Mouse (Mus musculus): ENCODE results near the gene Atp5d. TPM values are rescaled to one million over a fixed set of nuclear protein-coding genes. Genes with fewer than 3 reads are reported as not detected.

Gene Atp5d
- polyA plus RNA-seq, 1 experiment from 2014 or later, result 536 TPM

- no peak overlapping the region for H3K4me3 ChIP-seq (replicated peaks; ENCODE audit: low read length)
- H3K4me1 ChIP-seq (ENCODE audit: control insufficient read depth, insufficient read depth, low read length), result peaks cover 86% of the 10 kb centered on the region
- H3K36me3 ChIP-seq (ENCODE audit: control insufficient read depth, insufficient read depth, low read length), result peaks cover 32% of the 10 kb centered on the region
- 7% methylated on average over 18 of the region's 18 CpGs for WGBS
- H3K9me3 ChIP-seq (replicated peaks; ENCODE audit: control insufficient read depth, low read length), result no peaks in the 10 kb centered on the region
- no peak for ATAC-seq (ENCODE audit: insufficient read depth, low FRiP score)
- H3K9ac ChIP-seq (ENCODE audit: low read length), result peak overlapping the region; percentile 56
- H3K27ac ChIP-seq (ENCODE audit: low read length), result peak overlapping the region; percentile 91
- H3K27me3 ChIP-seq (ENCODE audit: control insufficient read depth, insufficient read depth, low read length), result no peaks in the 10 kb centered on the region
- peak overlapping the region; percentile 3; the same call in 1 of the 2 replicates for H3K4me2 ChIP-seq (ENCODE audit: low read depth, low read length)
These were observed 20.0 kb downstream of the Atp5d start for GRCm38 (mm10) chr10:80158307-80158986.

GRCm38 (mm10) chr10:80159021-80159560 lies 20.7 kb downstream of the Atp5d start:
- H3K9ac ChIP-seq (ENCODE audit: low read length), result peak overlapping the region; percentile 56
- H3K4me1 ChIP-seq (ENCODE audit: control insufficient read depth, insufficient read depth, low read length), result peaks cover 85% of the 10 kb centered on the region
- H3K4me2 ChIP-seq (ENCODE audit: low read depth, low read length), result peak overlapping the region; percentile 88

DNA sequence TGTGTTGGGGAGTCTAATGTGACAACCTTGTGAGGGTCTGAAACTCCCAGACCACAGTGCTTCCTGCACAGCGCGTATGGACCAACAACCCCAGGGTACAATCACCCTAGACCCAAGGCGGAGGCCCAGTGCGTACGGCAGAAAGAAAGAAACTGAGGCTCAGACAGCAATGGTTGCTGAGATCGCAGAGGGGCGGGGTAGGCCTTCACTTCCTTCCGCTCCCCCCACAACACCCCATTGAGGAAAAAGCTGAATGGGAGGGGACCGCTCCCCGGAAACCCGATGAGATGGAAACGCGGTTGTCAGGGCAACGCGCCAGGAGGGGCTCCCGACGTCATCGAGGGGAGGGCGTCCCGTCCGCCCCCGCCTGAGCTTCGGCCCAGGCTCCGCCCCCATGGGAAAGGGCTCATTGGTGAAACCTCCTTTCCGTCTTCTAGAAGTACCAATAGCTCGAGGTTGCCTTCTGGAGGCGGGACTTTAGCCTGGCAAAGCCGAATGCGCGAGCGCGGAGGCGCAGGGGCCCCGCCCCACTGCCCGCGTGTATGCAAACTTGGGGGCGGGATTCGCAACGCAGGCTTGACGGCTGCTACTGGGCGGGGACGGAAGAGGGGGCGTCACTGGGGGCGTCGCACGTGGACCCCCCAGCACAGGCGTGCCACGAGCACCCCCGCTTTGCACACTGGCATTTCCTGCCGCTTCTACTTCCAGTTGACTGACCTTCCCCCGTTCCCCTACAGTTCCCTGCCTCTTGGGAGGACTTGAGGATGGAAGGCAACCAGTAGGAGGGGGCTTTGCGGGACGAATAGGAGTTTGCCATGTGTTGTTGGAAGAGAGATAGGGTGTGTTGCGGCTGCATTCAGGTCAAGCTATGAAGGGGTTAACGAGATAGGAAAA lies 21.4 kb downstream of the Atp5d start:
- no peaks in the 10 kb centered on the region for H3K9me3 ChIP-seq (replicated peaks; ENCODE audit: control insufficient read depth, low read length)
- ATAC-seq (ENCODE audit: insufficient read depth, low FRiP score), result peak; percentile 88
- H3K9ac ChIP-seq (ENCODE audit: low read length), result peak overlapping the region; percentile 71
- peaks cover 86% of the 10 kb centered on the region for H3K4me1 ChIP-seq (ENCODE audit: control insufficient read depth, insufficient read depth, low read length)
- peak overlapping the region; percentile 50 for H3K4me3 ChIP-seq (replicated peaks; ENCODE audit: low read length)
- H3K36me3 ChIP-seq (ENCODE audit: control insufficient read depth, insufficient read depth, low read length), result peaks cover 19% of the 10 kb centered on the region
- H3K27me3 ChIP-seq (ENCODE audit: control insufficient read depth, insufficient read depth, low read length), result no peaks in the 10 kb centered on the region
- H3K27ac ChIP-seq (ENCODE audit: low read length), result peak overlapping the region; percentile 99
- H3K4me2 ChIP-seq (ENCODE audit: low read depth, low read length), result peak overlapping the region; percentile 88
- under 1% methylated on average over 55 of the region's 55 CpGs for WGBS

More at GRCm38 (mm10) chr10:80159021-80159560, 20.7 kb downstream of the Atp5d start:
- peak; percentile 0; the same call in 1 of the 2 replicates for ATAC-seq (ENCODE audit: insufficient read depth, low FRiP score)
- H3K4me3 ChIP-seq (replicated peaks; ENCODE audit: low read length), result peak overlapping the region; percentile 50
- WGBS, result 10% methylated on average over 12 of the region's 12 CpGs
- H3K27me3 ChIP-seq (ENCODE audit: control insufficient read depth, insufficient read depth, low read length), result no peaks in the 10 kb centered on the region
- H3K9me3 ChIP-seq (replicated peaks; ENCODE audit: control insufficient read depth, low read length), result no peaks in the 10 kb centered on the region
- peak overlapping the region; percentile 91 for H3K27ac ChIP-seq (ENCODE audit: low read length)
- H3K36me3 ChIP-seq (ENCODE audit: control insufficient read depth, insufficient read depth, low read length), result peaks cover 26% of the 10 kb centered on the region

DNA sequence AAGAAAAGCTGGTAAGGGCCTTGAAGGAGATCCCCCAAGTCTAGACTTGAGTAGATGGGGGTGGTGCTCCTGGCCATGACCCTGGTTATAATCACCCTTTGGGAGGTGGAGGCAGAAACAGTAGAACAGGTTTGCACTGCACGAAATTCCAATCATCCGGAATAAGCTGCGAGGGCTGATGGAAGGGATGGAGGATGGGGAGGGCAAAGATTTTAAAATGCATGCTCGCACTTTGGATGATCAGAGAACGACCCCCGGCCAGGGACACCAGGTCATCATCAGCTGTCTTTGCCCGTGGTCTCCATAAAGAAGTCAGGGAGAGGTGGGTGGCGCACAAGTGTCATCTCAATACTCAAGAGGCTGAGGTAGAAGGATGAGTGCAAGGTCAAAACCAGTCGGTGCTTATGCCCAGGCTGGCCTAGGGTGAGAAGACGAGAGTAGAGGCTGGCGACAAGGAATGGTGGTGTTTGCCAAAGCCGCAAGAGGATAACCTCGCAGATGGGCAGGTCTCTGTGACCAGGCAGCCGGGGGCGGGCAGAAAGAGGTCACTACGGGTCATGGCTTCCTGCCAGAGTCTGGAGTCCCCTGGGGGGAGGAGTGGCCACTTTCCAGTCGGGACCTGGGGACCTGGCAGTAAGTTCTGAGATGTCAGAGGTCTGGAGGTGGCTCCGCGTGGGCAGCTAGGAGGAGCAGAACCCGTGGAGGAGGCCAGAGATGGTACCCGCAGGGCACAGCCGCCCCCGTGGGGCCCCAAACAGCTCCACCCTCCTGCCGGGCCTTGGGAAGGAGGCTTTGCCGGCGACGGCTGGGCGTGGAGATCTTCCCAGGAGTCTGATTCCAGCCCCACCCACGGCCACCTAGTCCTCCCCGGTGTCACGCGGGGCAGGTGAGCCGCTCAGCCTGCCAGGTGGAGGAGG lies 22.3 kb downstream of the Atp5d start:
- Histone ChIP-seq H3K27me3 (ENCODE audit: control insufficient read depth, insufficient read depth, low read length) (no peaks in the 10 kb centered on the region), H3K4me3 (replicated peaks; ENCODE audit: low read length) (peak overlapping the region; percentile 50), H3K4me2 (ENCODE audit: low read depth, low read length) (peak overlapping the region; percentile 88), H3K27ac (ENCODE audit: low read length) (peak overlapping the region; percentile 99), H3K4me1 (ENCODE audit: control insufficient read depth, insufficient read depth, low read length) (peaks cover 86% of the 10 kb centered on the region), H3K36me3 (ENCODE audit: control insufficient read depth, insufficient read depth, low read length) (peaks cover 12% of the 10 kb centered on the region), H3K9ac (ENCODE audit: low read length) (peak overlapping the region; percentile 71), H3K9me3 (replicated peaks; ENCODE audit: control insufficient read depth, low read length) (no peaks in the 10 kb centered on the region)
- 1% methylated on average over 33 of the region's 33 CpGs for WGBS
- peak; percentile 12; the same call in 1 of the 2 replicates for ATAC-seq (ENCODE audit: insufficient read depth, low FRiP score)

GRCm38 (mm10) chr10:80161522-80162242 lies 23.2 kb downstream of the Atp5d start:
- WGBS, result 13% methylated on average over 7 of the region's 7 CpGs

GRCm38 (mm10) chr10:80162243-80162608 lies 23.8 kb downstream of the Atp5d start:
- Histone ChIP-seq H3K4me1 (ENCODE audit: control insufficient read depth, insufficient read depth, low read length) (peaks cover 84% of the 10 kb centered on the region), H3K36me3 (ENCODE audit: control insufficient read depth, insufficient read depth, low read length) (no peaks in the 10 kb centered on the region), H3K9ac (ENCODE audit: low read length) (no peak overlapping the region; the same call in none of the 2 replicates), H3K9me3 (replicated peaks; ENCODE audit: control insufficient read depth, low read length) (no peaks in the 10 kb centered on the region), H3K27ac (ENCODE audit: low read length) (peak overlapping the region; percentile 99), H3K27me3 (ENCODE audit: control insufficient read depth, insufficient read depth, low read length) (no peaks in the 10 kb centered on the region), H3K4me3 (replicated peaks; ENCODE audit: low read length) (no peak overlapping the region), H3K4me2 (ENCODE audit: low read depth, low read length) (peak overlapping the region; percentile 88)
- ATAC-seq (ENCODE audit: insufficient read depth, low FRiP score), result no peak
- WGBS, result 76% methylated on average over 3 of the region's 3 CpGs

More at GRCm38 (mm10) chr10:80161522-80162242, 23.2 kb downstream of the Atp5d start:
- H3K4me2 ChIP-seq (ENCODE audit: low read depth, low read length), result peak overlapping the region; percentile 88
- peak overlapping the region; percentile 50 for H3K4me3 ChIP-seq (replicated peaks; ENCODE audit: low read length)
- no peaks in the 10 kb centered on the region for H3K9me3 ChIP-seq (replicated peaks; ENCODE audit: control insufficient read depth, low read length)
- H3K9ac ChIP-seq (ENCODE audit: low read length), result peak overlapping the region; percentile 71
- H3K4me1 ChIP-seq (ENCODE audit: control insufficient read depth, insufficient read depth, low read length), result peaks cover 85% of the 10 kb centered on the region
- peak; percentile 4; the same call in 1 of the 2 replicates for ATAC-seq (ENCODE audit: insufficient read depth, low FRiP score)
- no peaks in the 10 kb centered on the region for H3K27me3 ChIP-seq (ENCODE audit: control insufficient read depth, insufficient read depth, low read length)
- H3K27ac ChIP-seq (ENCODE audit: low read length), result peak overlapping the region; percentile 99
- peaks cover 4% of the 10 kb centered on the region; the same call in 1 of the 2 replicates for H3K36me3 ChIP-seq (ENCODE audit: control insufficient read depth, insufficient read depth, low read length)

DNA sequence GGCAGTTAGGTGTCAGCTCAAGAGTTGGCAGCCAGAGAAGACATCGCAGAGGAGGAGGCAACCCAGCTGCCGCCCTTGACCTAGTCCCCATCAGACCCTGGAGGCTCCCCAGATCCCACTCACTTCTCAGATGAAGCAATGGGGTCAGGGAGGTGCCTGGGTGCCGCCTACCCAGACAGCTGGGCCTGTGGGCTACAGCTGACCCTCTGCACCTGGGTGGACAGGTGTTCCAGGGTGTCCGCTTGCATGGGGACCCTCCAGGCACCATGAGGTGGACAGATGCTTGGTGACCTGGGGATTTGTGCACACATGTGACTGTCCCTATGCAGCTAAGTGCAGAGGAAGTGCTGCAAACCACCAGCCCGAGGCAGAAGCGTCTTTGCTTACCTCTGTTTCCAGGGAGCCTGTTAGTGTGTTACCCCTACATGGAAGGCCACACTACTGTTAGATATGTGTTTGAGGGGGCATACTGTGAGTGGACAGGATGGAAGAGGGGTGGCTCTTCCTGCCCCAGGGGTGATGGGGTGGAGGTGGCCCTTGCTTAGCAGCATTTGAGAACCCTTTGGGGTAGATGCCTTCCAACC lies 24.4 kb downstream of the Atp5d start:
- WGBS, result 72% methylated on average over 6 of the region's 6 CpGs
- Histone ChIP-seq H3K4me2 (ENCODE audit: low read depth, low read length) (no peak overlapping the region), H3K4me3 (replicated peaks; ENCODE audit: low read length) (no peak overlapping the region), H3K27me3 (ENCODE audit: control insufficient read depth, insufficient read depth, low read length) (no peaks in the 10 kb centered on the region), H3K9me3 (replicated peaks; ENCODE audit: control insufficient read depth, low read length) (no peaks in the 10 kb centered on the region), H3K9ac (ENCODE audit: low read length) (peak overlapping the region; percentile 25; the same call in 1 of the 2 replicates), H3K27ac (ENCODE audit: low read length) (peak overlapping the region; percentile 99; the same call in 1 of the 2 replicates), H3K36me3 (ENCODE audit: control insufficient read depth, insufficient read depth, low read length) (no peaks in the 10 kb centered on the region), H3K4me1 (ENCODE audit: control insufficient read depth, insufficient read depth, low read length) (peaks cover 81% of the 10 kb centered on the region)
- no peak for ATAC-seq (ENCODE audit: insufficient read depth, low FRiP score)

All from stomach, embryonic 16.5 days (tissue).